Mouse (Mus musculus): ENCODE measurements at regions not wholly inside any gene's neighbourhood (a gene's known extent, or its start where the extent isn't known, plus 50 kb on each side); places are given as distances from the start of the nearest gene placed in this dataset.

DNA sequence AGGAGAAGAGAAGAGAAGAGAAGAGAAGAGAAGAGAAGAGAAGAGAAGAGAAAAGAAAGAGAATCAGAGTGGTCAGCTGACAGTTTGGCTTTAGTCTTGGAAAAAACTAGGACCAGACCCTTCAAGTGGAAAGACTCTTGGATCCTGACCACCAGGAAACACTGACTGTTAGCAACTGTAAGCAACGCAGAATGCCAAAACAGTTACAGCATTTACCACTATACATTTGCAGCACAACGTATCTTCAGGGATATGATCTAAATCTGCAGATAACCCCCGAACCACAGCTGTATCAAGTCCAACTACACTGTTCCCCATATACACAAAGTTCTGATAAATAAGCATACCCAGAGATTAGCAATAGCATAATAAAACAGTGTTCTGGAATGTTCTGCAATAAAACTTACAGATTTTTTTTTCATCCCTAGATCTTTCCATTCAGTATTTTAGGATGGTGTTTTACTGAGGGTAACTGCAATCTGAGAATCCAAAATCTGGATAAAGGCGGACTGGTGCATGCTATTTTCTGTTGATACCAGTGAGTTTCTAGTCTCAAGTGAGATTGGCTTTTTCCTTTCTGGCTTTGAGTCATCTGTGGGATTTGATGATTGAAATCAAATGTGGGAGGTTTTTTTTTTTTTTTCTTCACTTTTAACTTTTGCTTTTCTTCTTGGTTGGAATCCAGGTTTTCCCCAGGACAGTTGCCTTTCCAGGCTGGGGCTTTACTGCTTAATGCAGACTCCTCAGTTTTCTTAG is 65.9 kb upstream of the Ptprm start:
- no peak for TF ChIP-seq CTCF (IDR thresholded peaks at IDR 0.05; ENCODE audit: control insufficient read depth, insufficient read depth, low read length)
- TF ChIP-seq POLR2A (IDR thresholded peaks at IDR 0.05; ENCODE audit: borderline replicate concordance, control insufficient read depth, low read depth, low read length): no peak

Measured in bone marrow, adult 2 months (tissue).